Mouse (Mus musculus): ENCODE results near the gene Jph2.

DNA sequence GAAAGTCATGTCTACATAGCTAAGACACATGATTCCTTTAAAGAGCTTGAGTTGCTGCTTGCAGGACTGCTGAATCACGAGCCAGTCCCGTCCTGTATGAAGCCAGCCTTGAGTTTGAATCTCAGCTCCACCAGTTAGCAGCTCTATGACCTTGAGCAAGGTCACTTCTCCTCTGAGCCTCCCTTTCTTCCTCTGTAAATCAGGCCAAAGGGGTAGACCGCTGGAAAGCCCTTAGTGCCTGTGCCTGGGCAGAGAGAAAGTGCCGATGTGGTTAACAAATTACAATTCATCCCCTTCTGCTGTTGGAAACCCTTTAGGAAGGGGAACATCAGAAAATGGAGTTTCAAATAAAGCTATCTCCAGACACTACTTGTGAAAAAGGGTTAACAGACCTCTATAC, 40.0 kb upstream of the Jph2 start:
- TF ChIP-seq CTCF (IDR thresholded peaks at IDR 0.05) (no peak), EP300 (IDR thresholded peaks at IDR 0.05; ENCODE audit: insufficient read depth, low read depth, low read length) (no peak)

Data from heart, adult 2 months (tissue).